Mouse (Mus musculus) T-helper 2 cell (primary cell): ENCODE measurements at regions not wholly inside any gene's neighbourhood (a gene's known extent, or its start where the extent isn't known, plus 50 kb on each side); places are given as distances from the start of the nearest gene placed in this dataset.

ENCODE experiments used
- in situ Hi-C: fragments of 300-600 bp; cut with MboI, MseI; formaldehyde crosslinking; loops from one replicate; pipeline ENCODE4 v1.15.1; 2025; ENCODE audit warnings: high pct_unique_total_duplicates

- in situ Hi-C loops: no loop called here
Measured at GRCm38 (mm10) chr6:100100565-100101133, 186.6 kb downstream of the Rybp start.

DNA sequence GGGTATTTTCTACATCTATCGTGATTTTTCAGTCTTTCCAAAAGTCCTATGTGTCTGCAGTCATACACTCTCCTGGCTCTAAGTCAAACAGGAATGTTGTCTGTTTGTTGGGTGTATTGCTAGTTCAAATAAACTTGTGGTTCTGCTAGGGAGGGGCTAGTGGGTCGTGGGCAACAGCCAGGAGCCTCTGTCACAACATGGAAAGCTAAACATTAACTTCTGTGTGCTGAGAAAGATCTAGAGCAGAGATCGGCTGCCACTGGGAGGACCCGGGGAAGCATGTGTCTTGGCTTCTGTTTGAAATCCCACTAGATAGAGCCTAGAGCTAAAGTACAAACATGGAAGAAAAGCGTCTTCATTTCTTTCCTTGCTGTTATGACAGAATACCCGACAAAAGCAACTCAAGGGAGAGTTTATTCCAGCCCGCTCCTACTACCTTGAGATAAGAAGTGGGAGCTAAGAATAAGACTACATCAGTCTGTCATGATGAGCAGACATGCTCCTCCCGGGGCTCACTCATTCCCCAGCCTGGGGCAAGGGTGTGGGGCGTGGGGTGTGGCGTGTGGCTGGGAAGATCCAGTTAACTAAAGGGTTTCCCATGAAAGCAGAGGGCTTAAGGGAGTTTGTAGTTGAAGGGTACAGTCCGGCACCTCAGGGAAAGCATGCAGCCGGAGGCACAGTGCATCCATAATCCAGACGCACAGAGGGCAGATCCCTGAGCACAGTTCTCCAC lies 190.7 kb downstream of the Rybp start:
- in situ Hi-C loops: no loop called here

- in situ Hi-C loops: no loop called here
Measured at GRCm38 (mm10) chr6:100094653-100095217, 192.6 kb downstream of the Rybp start.

DNA sequence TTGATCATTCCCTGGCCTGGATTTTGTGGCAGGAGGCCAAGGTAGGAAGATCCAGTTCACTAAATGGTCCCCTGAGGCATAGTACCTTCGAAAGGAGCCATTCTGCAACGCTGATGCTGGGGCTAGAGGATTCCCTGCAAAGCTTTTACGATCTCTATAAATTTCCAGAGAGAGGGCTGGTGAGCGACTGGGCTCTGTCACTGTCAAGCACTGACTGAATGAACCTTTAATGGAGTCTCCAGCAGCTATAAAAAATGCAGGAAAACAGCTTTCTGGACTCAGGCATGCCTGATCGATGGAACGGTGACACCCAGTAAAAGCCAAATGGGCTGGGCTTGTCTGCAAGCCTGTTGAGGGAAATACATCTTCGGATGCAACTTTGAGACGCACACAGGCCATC lies 194.4 kb downstream of the Rybp start:
- in situ Hi-C loops: no loop called here

DNA sequence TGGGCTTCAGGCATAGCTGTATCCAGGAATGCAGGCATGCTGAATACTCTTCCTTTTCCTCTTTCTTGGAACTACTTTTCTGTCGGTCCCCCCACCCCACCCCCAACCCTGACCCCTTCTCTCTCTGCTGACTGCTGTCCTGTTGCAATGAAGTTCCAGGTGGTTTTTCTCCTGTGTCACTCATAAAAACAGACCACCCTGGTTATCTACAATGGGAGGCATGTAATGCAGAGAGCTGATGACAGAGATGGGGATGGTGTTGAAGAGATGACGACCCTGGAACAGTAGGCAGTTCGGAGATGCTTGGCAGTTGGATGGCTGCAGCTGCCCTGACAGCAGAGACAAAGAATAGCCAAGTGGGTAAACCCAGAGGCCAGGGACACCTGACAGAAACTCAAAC lies 195.5 kb downstream of the Rybp start:
- in situ Hi-C loops: no loop called here

GRCm38 (mm10) chr6:100088576-100088975 lies 198.7 kb downstream of the Rybp start:
- in situ Hi-C loops: loop anchor here (10.0 kb wide), 1 partner anchor 86 kb away; no protein-coding TSS in a partner anchor

DNA sequence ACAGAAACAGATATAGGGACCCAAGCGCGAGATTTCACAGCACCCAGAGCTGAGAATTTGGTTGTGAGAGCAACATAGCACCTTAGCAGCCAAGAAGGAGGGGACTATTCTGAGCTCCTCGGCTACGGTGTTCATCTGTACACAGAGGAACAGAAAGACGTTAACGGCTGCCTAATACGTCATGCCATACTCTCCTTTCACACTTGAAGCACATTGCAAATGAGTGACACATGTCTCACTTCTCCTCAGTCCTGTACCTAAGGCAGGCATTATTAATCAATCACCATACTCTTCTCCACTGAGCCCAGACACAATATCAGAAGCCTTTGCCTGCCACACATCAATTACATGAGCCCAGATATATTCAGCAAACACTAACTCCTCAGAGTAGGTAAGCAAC lies 200.5 kb downstream of the Rybp start:
- in situ Hi-C loops: loop anchor here (10.0 kb wide), 1 partner anchor 88 kb away; no protein-coding TSS in a partner anchor

- in situ Hi-C loops: loop anchor here (10.0 kb wide), 1 partner anchor 89 kb away; no protein-coding TSS in a partner anchor
Measured at GRCm38 (mm10) chr6:100085981-100086380, 201.3 kb downstream of the Rybp start.

DNA sequence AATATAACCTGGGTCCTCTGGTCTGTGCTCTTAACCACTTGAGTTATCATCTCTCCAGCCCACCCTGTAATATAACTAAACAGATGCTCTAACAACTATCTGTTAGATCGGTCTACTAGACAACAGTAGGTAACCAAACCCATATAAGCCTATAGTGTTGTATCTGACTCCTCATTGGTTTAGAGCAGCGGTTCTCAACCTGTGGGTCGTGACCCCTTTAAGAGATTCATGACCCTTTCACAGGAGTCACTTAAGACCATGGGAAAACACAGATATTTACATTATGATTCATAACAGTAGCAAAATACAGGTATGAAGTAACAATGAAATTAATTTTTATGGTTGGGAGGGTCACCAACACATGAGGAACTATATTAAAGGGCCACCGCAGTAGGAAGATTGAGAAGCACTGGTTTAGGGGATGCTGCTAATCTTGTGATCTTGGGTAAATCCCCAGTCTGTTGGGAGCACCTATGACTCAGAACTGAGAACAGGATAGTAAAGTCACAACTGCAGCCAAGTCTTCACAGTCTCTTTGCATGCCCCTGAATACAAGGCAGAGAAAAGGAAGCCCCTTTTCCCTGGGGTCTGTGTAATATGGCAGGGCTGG lies 203.3 kb downstream of the Rybp start:
- in situ Hi-C loops: loop anchor here (10.0 kb wide), 1 partner anchor 91 kb away; no protein-coding TSS in a partner anchor

DNA sequence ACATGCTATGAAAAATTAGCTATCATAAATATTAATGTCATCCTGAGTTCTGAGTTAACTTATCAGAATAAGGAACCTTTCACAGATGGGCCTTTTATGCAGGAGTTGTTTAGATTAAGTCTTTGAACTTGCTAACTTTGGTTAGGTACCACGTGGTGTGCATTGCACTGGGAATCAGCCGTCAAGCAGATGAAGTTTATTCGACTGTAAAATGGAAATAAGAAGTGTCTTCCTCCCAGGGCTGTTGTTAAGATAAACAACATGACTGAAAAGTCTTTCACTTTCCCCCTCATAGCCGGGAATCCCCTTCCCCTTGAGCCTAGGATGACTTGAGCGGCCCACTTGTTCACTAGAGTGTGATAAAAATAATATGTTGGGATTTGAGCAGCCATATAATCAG lies 204.2 kb downstream of the Rybp start:
- in situ Hi-C loops: loop anchor here (10.0 kb wide), 1 partner anchor 92 kb away; no protein-coding TSS in a partner anchor

GRCm38 (mm10) chr6:100074672-100075335 lies 212.5 kb downstream of the Rybp start:
- in situ Hi-C loops: loop anchor here (10.0 kb wide), 1 partner anchor 610 kb away; no protein-coding TSS in a partner anchor

DNA sequence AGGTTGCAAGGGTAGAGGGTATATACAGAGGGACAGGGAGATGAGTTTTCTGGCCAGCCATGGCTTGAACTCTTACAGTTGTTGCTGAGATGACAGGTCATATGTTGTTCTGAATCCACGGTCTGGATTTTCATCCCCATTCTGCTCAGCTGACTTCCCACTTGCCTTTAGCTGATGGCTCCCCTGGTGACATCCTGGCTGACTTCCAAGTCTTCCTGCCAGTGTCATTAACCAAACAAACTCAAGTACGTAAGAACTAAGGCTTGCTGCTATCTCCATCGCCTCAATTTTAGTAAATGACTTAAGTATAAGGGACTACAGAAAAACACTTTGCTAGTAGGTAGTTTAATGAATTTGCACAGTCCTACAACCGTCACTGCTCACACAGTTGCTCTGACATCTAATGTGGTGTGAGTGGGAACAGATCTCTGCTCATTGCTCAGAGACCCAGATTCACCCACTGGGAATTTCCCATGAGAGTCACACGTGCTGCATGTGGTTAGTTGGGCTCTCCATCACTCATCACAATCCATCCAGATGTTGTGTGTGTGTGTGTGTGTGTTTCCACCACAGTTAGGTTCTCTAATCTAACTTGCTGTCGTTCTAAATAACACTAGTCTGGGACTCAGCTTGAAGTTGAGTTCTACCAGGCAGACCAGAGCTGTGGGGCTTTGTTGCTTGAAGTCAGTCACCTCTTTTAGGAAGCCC lies 214.9 kb downstream of the Rybp start:
- in situ Hi-C loops: loop anchor here (10.0 kb wide), 1 partner anchor 608 kb away; no protein-coding TSS in a partner anchor

- in situ Hi-C loops: no loop called here
Measured at GRCm38 (mm10) chr6:100069151-100069550, 218.1 kb downstream of the Rybp start.

- in situ Hi-C loops: no loop called here
Measured at GRCm38 (mm10) chr6:100067273-100067672, 220.0 kb downstream of the Rybp start.

GRCm38 (mm10) chr6:100065586-100065985 lies 221.7 kb downstream of the Rybp start:
- in situ Hi-C loops: no loop called here

GRCm38 (mm10) chr6:100062961-100063360 lies 224.3 kb downstream of the Rybp start:
- in situ Hi-C loops: no loop called here

DNA sequence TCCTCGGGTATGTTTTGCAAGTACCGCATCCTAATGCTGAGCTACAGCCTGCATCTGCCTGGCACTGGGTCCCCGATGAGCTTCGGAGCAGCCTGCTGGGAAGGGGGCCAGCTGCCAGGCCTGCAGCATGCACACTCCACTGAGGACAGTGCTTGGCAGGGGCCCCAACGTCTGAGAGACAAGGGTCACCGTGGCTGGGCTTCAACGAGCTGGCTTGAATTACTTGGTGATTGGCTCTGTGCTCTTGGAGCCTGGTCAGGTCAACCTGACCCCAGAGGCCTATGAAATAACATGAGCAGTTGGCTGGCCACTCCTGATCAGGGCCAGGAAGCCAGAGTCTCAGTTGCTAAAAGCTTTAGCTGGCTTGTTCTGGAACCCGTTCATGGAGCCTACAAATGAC lies 227.5 kb downstream of the Rybp start:
- in situ Hi-C loops: no loop called here

DNA sequence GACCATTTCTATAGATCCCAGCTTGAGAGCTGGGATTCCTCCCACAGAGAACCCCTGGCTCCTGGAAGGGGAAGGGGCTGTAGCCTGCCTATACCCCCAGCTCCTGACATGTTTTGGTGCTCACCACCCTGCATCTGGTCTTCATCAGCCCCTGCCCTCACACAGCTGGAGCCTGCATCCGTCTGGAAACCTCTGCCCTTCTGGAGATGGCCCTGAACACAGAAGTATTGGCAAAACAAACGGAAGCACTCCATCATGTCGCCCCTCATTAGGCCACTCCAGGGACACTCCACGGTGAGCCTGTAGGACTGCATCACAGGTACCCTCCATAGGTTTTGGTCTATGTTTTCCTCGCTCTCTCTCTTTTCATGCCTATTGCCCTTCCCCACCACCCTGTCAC lies 231.3 kb downstream of the Rybp start:
- in situ Hi-C loops: no loop called here

- in situ Hi-C loops: no loop called here
Measured at GRCm38 (mm10) chr6:100052955-100053795, 234.1 kb downstream of the Rybp start.

DNA sequence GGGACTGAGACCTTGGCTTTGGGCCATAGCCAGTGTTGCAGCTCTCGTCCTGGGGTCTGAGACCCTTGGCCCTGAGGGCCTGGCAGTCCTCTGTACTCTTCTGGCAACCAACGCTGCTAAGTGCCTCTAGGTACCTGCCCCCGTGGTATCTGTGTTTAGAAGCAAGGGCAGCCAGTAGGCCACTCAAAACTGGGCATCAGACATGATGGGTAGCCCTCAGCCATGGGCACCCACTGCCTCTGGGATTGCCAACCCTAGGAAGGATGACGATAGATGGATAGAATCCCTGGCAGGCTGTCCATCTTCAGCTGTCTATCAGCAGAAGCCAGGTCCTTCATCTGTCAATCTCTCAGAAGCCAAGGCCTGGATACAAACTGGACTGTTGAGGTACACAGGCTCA lies 234.9 kb downstream of the Rybp start:
- in situ Hi-C loops: no loop called here
